Mouse (Mus musculus) megakaryocyte, embryonic 14.5 days (primary cell): ENCODE measurements around the gene Polr2a.

Source experiments
- FLI1 ChIP-seq: IDR thresholded peaks from 2 replicates; pipeline ENCODE4 v1.6.1; 2012; ENCODE audit warnings: low read length, inconsistent platforms, mixed read lengths
- GATA1 ChIP-seq: IDR thresholded peaks from 3 replicates; pipeline ENCODE4 v1.6.1; 2012; ENCODE audit warnings: mixed read lengths, low read length, inconsistent platforms, borderline replicate concordance

DNA sequence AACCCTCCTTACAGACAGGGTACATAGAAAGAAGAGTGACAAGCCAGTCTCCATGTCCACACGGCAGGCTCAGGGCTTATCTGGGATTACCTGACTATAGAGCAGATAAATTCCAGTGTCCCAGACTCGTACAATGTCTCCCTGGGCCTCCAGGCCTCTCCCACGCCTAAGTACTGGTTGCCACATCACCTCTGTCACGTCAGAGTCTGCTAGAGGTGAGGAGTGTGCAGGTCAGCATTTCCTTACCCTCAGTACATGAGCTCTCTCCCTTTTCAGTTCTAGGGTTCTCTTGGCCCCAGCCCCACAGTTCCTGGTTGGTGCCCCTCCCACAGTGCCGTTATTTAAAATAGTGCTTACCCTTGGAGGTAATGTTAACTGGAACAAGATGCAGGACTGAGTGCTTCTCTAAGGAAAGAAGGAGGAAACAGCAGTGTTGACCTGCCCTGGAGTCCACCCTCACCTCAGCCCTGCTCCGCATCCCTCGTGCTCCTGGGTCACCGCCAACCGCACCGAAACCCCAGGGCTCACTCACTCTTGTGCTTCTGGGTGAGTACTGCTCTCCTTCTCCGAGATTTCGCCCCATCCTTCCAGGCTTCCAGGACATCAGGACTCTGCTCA is 74.2 kb downstream of the Polr2a start:
- TF ChIP-seq GATA1, result no peak
- no peak for TF ChIP-seq FLI1
